Mouse (Mus musculus): ENCODE measurements around the gene Rasal1. TPM values are rescaled to one million over a fixed set of nuclear protein-coding genes. Genes with fewer than 3 reads are reported as not detected.

Rasal1 gene
- polyA plus RNA-seq, 1 experiment from 2014 or later: not detected

DNA sequence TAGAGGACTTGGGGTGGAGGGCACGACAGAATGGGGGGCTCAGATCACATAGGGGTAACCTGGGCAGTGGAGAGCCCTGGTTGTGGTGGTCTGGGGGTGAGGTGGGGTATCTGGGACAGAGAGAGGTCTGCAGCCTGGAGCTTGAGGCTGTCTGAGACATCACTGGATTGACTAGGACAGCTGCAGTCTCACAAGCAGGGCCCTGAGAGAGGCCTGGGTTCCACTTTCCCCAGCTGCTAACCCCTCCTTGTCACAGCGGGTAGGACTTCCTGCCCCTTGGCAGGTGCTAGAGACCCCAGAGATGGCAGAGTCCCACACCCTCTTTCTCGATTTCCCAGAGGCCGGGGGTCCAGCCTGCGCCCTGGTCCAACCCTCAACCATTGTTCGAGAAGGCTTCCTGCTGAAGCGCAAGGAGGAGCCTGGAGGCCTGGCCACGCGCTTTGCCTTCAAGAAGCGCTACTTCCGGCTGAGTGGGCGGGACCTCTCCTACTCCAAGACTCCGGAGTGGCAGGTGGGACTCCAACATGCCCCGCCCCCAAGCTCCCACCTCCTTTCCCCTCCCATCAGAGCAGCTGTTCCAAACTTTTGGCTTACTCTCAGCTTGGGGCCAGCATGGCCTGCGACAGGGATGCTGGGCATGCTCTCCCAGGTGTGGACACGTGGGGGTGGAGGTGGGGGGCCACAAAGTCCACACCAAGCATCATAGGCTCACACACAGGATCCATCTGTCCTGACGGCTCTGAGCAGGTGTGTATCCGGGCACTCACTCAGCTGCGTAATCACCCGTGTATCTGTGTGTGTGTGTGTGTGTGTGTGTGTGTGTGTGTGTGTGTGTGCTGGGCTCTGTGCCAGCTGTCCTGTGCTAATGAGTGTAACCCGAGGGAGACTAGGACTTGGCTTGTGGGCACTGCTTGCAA is 25.9 kb downstream of the Rasal1 start:
- WGBS: 39% methylated on average over 21 of the region's 21 CpGs
- Histone ChIP-seq H3K4me2 (replicated peaks; ENCODE audit: low read depth, low read length) (no peak overlapping the region), H3K4me3 (ENCODE audit: low read depth, low read length) (no peak overlapping the region), H3K27me3 (ENCODE audit: control insufficient read depth, insufficient read depth, low read length) (no peaks in the 10 kb centered on the region), H3K36me3 (ENCODE audit: control insufficient read depth, insufficient read depth, low read length) (no peaks in the 10 kb centered on the region), H3K27ac (ENCODE audit: low read depth, low read length) (no peak overlapping the region), H3K9me3 (ENCODE audit: control insufficient read depth, low read length) (no peaks in the 10 kb centered on the region), H3K4me1 (replicated peaks; ENCODE audit: control insufficient read depth, insufficient read depth, low read length) (no peaks in the 10 kb centered on the region), H3K9ac (ENCODE audit: low read depth, low read length) (no peak overlapping the region)
- DNase-seq (ENCODE audit: low spot score) (peak; percentile 55), ATAC-seq (ENCODE audit: low FRiP score) (peak; percentile 29)

DNA sequence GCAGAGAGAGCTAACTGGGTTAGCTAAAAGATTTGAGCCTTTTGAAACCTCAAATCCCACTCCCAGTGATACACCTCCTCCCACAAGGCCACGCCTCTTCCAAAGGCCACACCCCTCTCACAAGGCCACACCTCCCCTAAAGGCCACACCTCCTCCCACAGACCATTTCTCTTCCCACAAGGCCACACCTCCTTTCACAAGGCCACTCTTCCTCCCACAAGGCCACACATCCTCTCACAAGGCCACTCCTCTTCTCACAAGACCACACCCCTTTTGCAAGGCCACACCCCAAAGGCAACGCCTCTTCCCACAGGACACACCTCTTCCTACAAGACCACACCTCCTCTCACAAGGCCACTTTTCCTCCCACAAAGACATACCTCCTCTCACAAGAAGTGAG is 28.9 kb downstream of the Rasal1 start:
- no peak overlapping the region for H3K4me2 ChIP-seq (replicated peaks; ENCODE audit: low read depth, low read length)
- no peak for DNase-seq (ENCODE audit: low spot score)
- no peaks in the 10 kb centered on the region for H3K9me3 ChIP-seq (ENCODE audit: control insufficient read depth, low read length)
- WGBS: 7% methylated on average over 2 of the region's 2 CpGs
- no peak for ATAC-seq (ENCODE audit: low FRiP score)
- H3K4me1 ChIP-seq (replicated peaks; ENCODE audit: control insufficient read depth, insufficient read depth, low read length): no peaks in the 10 kb centered on the region
- H3K36me3 ChIP-seq (ENCODE audit: control insufficient read depth, insufficient read depth, low read length): no peaks in the 10 kb centered on the region
- H3K9ac ChIP-seq (ENCODE audit: low read depth, low read length): no peak overlapping the region
- no peak overlapping the region for H3K4me3 ChIP-seq (ENCODE audit: low read depth, low read length)
- H3K27me3 ChIP-seq (ENCODE audit: control insufficient read depth, insufficient read depth, low read length): peaks cover 11% of the 10 kb centered on the region
- H3K27ac ChIP-seq (ENCODE audit: low read depth, low read length): no peak overlapping the region

DNA sequence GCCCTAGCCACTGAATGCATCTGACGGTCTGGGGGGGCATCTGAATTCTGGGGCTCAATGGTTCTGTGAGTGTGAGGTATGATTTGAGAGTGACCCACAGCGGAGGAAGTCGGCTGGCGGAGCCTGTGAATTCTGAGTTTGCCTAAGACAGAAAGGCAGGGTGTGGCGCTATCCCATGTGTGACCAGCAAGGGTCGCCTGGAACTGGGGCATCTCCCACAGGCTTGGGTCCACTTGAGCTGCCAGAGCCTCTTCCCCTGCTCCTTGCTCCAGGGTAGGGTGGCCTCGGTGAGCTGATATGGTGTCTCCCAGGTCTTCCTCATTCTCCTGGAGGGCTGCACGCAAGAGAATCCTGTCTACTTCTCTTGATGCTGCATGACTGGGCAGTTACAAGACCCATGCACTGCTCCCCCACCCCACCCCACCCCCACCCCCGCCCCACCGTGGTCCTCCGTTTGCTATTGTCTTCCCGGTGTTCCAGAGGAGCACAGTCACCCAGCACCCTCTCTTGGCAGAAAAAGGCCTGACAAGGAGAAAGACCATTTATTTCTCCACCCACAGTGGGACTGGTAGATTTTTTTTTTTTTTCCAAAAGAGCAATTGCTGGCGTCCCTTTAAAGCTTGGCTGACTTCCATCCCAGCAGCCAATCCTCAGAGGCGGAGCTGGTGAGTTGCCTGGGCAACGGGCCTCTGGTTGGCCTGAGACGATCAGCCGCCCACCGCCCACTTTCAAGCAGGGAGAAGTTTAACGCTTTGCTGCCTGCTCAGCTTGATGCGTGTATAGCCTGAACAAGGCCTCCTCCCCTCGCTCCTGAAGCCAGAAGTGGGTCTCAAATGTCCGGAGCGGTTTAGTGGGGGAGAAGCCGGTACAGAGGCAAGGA is 31.3 kb downstream of the Rasal1 start:
- Histone ChIP-seq H3K4me1 (replicated peaks; ENCODE audit: control insufficient read depth, insufficient read depth, low read length) (no peaks in the 10 kb centered on the region; the same call in 1 of the 2 replicates), H3K36me3 (ENCODE audit: control insufficient read depth, insufficient read depth, low read length) (no peaks in the 10 kb centered on the region), H3K9ac (ENCODE audit: low read depth, low read length) (peak overlapping the region; percentile 40), H3K9me3 (ENCODE audit: control insufficient read depth, low read length) (no peaks in the 10 kb centered on the region), H3K27ac (ENCODE audit: low read depth, low read length) (peak overlapping the region; percentile 74), H3K27me3 (ENCODE audit: control insufficient read depth, insufficient read depth, low read length) (peaks cover 25% of the 10 kb centered on the region), H3K4me2 (replicated peaks; ENCODE audit: low read depth, low read length) (peak overlapping the region; percentile 53), H3K4me3 (ENCODE audit: low read depth, low read length) (peak overlapping the region; percentile 31)
- peak; percentile 94 for DNase-seq (ENCODE audit: low spot score)
- ATAC-seq (ENCODE audit: low FRiP score): peak; percentile 90
- 1% methylated on average over 23 of the region's 24 CpGs for WGBS

DNA sequence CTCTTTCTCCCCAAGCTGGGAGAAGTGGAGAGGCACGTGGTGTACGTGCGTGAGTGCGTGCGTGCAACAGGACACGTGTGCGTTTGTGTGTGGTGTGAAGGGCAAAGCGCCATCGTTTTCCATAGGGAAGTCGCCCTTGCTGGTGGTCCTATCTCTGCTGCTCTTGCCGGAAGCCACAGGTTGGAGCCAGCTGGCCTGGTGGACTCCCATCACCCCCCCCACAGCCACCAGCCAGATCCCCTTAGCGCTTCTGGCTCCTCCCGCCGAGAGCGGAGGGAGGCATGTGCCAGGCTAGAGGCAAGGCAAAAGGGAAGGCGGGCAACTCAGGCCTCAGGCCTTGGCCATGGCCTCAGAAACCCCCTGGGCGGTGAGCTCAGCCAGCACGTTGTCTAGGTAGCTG is 32.3 kb downstream of the Rasal1 start:
- peaks cover 26% of the 10 kb centered on the region for H3K27me3 ChIP-seq (ENCODE audit: control insufficient read depth, insufficient read depth, low read length)
- no peak overlapping the region for H3K9ac ChIP-seq (ENCODE audit: low read depth, low read length)

DNA sequence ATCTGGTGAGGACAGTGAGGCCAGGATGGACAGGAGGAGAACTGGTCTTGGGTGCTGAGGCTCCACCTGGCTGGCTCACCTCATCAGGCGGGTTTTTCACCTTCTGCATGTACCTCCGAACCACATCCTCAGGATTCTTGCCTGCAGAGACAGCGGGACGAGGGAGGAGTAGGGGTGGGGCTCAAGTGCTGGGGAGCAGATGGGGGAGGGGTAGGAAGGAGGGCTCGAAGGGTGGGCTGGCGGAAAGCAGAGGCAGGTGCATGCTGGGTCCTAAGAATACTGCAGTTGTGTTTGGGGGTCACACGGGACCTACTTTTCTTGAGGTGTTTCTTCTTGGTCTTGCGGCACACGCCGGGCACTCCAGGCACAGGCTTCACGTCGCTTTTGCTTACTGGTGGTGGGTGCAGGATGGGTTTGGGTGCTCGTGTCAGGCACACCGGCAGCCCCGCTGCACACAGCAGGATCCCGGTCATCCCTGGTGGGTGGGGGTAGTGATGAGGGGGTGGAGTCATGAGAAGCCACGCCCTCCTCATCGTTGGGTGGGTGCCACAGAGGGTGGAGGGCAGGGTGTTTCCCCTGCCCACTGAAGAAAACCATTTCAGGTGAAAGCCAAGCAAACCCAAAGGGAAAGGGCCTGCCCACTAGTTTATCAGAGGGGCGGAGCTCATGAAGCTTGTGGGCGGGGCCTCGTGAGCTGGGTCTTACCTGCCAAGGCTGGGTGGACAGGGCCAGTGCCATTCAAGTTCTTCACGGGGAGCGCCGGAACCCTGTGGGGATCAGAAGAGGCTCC is 34.6 kb downstream of the Rasal1 start:
- H3K36me3 ChIP-seq (ENCODE audit: control insufficient read depth, insufficient read depth, low read length): no peaks in the 10 kb centered on the region
- H3K9me3 ChIP-seq (ENCODE audit: control insufficient read depth, low read length): no peaks in the 10 kb centered on the region
- DNase-seq (ENCODE audit: low spot score) (no peak), ATAC-seq (ENCODE audit: low FRiP score) (no peak)
- H3K4me1 ChIP-seq (replicated peaks; ENCODE audit: control insufficient read depth, insufficient read depth, low read length): no peaks in the 10 kb centered on the region; the same call in 1 of the 2 replicates
- no peak overlapping the region for H3K4me2 ChIP-seq (replicated peaks; ENCODE audit: low read depth, low read length)
- 8% methylated on average over 24 of the region's 24 CpGs for WGBS
- no peak overlapping the region for H3K4me3 ChIP-seq (ENCODE audit: low read depth, low read length)
- H3K9ac ChIP-seq (ENCODE audit: low read depth, low read length): no peak overlapping the region
- H3K27me3 ChIP-seq (ENCODE audit: control insufficient read depth, insufficient read depth, low read length): peaks cover 29% of the 10 kb centered on the region
- no peak overlapping the region for H3K27ac ChIP-seq (ENCODE audit: low read depth, low read length)

More for the DNA sequence above, 32.3 kb downstream of the Rasal1 start:
- H3K4me3 ChIP-seq (ENCODE audit: low read depth, low read length): no peak overlapping the region
- no peak for ATAC-seq (ENCODE audit: low FRiP score)
- DNase-seq (ENCODE audit: low spot score): no peak
- H3K4me1 ChIP-seq (replicated peaks; ENCODE audit: control insufficient read depth, insufficient read depth, low read length): no peaks in the 10 kb centered on the region; the same call in 1 of the 2 replicates
- 86% methylated on average over 18 of the region's 18 CpGs for WGBS
- no peaks in the 10 kb centered on the region for H3K9me3 ChIP-seq (ENCODE audit: control insufficient read depth, low read length)
- no peak overlapping the region for H3K27ac ChIP-seq (ENCODE audit: low read depth, low read length)
- H3K4me2 ChIP-seq (replicated peaks; ENCODE audit: low read depth, low read length): no peak overlapping the region
- no peaks in the 10 kb centered on the region for H3K36me3 ChIP-seq (ENCODE audit: control insufficient read depth, insufficient read depth, low read length)

DNA sequence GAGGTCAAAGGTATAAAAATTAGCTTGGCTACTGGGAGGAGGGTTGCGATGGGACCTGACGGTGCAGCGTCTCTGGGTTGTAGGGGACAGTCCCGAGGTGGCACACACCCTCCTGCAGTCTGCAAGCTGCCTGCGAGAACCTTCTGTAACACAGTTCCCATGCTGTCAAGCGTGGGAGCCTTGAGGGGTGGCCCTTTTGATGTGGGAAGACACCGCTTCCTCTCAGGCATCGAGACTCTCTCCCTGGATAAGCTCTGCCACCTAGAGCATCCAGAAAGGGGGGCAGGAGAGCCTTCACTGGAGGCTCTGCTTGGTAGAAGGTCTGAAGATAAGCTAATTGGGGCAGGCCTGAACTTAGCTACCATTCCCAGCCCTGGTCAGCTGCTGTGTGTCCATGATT is 37.1 kb downstream of the Rasal1 start:
- Histone ChIP-seq H3K9me3 (ENCODE audit: control insufficient read depth, low read length) (no peaks in the 10 kb centered on the region), H3K4me1 (replicated peaks; ENCODE audit: control insufficient read depth, insufficient read depth, low read length) (no peaks in the 10 kb centered on the region; the same call in 1 of the 2 replicates), H3K4me2 (replicated peaks; ENCODE audit: low read depth, low read length) (no peak overlapping the region), H3K9ac (ENCODE audit: low read depth, low read length) (no peak overlapping the region), H3K27me3 (ENCODE audit: control insufficient read depth, insufficient read depth, low read length) (peaks cover 29% of the 10 kb centered on the region), H3K27ac (ENCODE audit: low read depth, low read length) (no peak overlapping the region), H3K4me3 (ENCODE audit: low read depth, low read length) (no peak overlapping the region), H3K36me3 (ENCODE audit: control insufficient read depth, insufficient read depth, low read length) (no peaks in the 10 kb centered on the region)
- WGBS: 86% methylated on average over 8 of the region's 8 CpGs
- no peak for ATAC-seq (ENCODE audit: low FRiP score)
- DNase-seq (ENCODE audit: low spot score): no peak

DNA sequence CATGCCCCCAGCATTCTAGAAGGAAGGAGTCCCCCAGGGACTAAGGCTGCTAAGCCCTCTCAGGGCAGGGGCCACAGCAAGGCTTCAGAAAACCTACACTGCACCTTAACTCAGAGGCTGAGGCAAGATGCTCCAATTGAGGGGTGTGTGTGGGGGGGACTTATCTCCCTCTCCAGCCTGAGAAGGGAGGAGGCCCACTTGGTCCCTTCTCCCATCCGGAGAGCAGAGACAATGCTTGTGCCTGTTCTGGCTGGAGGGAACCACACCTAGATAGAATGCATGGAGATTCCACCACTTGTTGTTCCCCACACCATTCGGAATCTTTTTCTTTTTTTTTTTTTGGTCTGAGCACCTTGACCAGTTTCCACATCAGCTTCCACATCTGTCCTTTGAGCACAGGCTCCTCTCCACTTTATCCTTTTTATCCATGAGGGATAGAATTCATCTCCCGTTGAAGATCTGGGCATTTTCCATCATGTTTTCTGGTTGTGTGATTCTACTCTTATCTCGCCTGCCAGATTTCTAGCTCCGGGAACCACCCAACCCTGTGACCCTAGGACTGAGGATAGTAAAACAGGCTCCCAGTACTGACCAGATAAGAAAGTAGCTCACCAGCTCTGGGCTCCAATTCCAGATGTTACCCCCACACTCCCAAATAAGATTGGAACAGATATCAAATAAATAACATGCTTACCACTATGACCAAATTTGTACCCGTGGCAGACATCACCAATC is 38.3 kb downstream of the Rasal1 start:
- H3K4me1 ChIP-seq (replicated peaks; ENCODE audit: control insufficient read depth, insufficient read depth, low read length): no peaks in the 10 kb centered on the region; the same call in 1 of the 2 replicates
- H3K4me2 ChIP-seq (replicated peaks; ENCODE audit: low read depth, low read length): no peak overlapping the region
- H3K27ac ChIP-seq (ENCODE audit: low read depth, low read length): no peak overlapping the region
- WGBS: 84% methylated on average over 6 of the region's 6 CpGs
- DNase-seq (ENCODE audit: low spot score): no peak
- H3K27me3 ChIP-seq (ENCODE audit: control insufficient read depth, insufficient read depth, low read length): peaks cover 24% of the 10 kb centered on the region
- ATAC-seq (ENCODE audit: low FRiP score): no peak
- H3K9ac ChIP-seq (ENCODE audit: low read depth, low read length): no peak overlapping the region
- no peaks in the 10 kb centered on the region for H3K9me3 ChIP-seq (ENCODE audit: control insufficient read depth, low read length)
- H3K4me3 ChIP-seq (ENCODE audit: low read depth, low read length): no peak overlapping the region
- H3K36me3 ChIP-seq (ENCODE audit: control insufficient read depth, insufficient read depth, low read length): no peaks in the 10 kb centered on the region

DNA sequence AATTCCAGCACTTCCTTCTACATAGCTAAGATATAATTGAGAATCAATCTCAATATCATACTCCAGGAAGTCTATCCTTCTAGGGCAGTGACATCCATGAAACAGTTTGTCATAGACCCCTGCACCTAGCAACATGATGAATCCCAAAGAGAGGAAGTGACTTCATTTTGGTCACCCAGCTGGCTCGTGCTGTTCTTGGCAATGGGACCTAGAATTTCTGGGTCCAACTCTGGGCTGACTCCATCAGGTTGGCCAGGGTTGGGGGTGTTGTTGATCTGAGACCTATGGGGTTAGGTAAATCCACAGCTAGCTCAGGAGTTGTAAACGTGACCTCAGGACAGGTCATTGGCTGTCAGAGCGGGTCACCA is 38.9 kb downstream of the Rasal1 start:
- peaks cover 21% of the 10 kb centered on the region for H3K27me3 ChIP-seq (ENCODE audit: control insufficient read depth, insufficient read depth, low read length)
- H3K4me3 ChIP-seq (ENCODE audit: low read depth, low read length): no peak overlapping the region
- DNase-seq (ENCODE audit: low spot score): no peak
- no peak overlapping the region for H3K27ac ChIP-seq (ENCODE audit: low read depth, low read length)
- H3K4me2 ChIP-seq (replicated peaks; ENCODE audit: low read depth, low read length): no peak overlapping the region
- H3K36me3 ChIP-seq (ENCODE audit: control insufficient read depth, insufficient read depth, low read length): no peaks in the 10 kb centered on the region
- no peak overlapping the region for H3K9ac ChIP-seq (ENCODE audit: low read depth, low read length)
- no peaks in the 10 kb centered on the region; the same call in 1 of the 2 replicates for H3K4me1 ChIP-seq (replicated peaks; ENCODE audit: control insufficient read depth, insufficient read depth, low read length)
- WGBS: 77% methylated on average over 3 of the region's 3 CpGs
- no peak for ATAC-seq (ENCODE audit: low FRiP score)
- no peaks in the 10 kb centered on the region for H3K9me3 ChIP-seq (ENCODE audit: control insufficient read depth, low read length)
